Mouse (Mus musculus): ENCODE measurements around the gene Gsx2.

DNA sequence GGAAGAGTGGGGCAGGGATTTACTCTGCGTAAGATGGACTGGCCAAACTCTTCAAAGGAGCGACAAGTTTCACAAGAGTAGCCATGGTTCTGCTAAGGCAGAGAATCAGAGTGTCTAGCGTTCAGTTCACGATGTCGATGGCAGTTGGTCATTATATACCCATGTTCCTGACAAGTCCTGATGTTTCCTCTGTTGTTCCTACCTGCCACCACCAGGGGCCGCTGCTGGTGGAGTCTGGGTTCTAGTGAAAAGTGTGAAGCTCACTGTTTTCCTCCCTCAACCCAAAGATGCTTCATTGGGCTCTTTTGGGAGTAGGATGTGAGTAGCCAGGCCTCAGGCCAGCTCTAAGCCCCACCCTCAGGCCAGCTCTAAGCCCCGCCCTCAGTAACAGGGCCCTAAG lies 43.4 kb downstream of the Gsx2 start:
- no peak for TF ChIP-seq CTCF (IDR thresholded peaks at IDR 0.05; ENCODE audit: control insufficient read depth, insufficient read depth, insufficient read length)
- no peak for TF ChIP-seq CEBPB (IDR thresholded peaks at IDR 0.05; ENCODE audit: low read depth)
- no peak for TF ChIP-seq FOSL1 (IDR thresholded peaks at IDR 0.05; ENCODE audit: insufficient read depth, low read length, poor library complexity, severe bottlenecking)
- no peak for TF ChIP-seq USF1 (IDR thresholded peaks at IDR 0.05; ENCODE audit: low read depth)
- TF ChIP-seq MAX (IDR thresholded peaks at IDR 0.05), result no peak
- TF ChIP-seq MYOG (IDR thresholded peaks at IDR 0.05; ENCODE audit: control insufficient read depth, extremely low read depth, insufficient read length), result no peak
- no peak for TF ChIP-seq MYOD1 (IDR thresholded peaks at IDR 0.05; ENCODE audit: control insufficient read depth, insufficient read length, low read depth)
